ENCODE assay signal across 9 mouse cellular contexts in genomic region chr7:28440739-28441138, GRCm38 (mm10). TPM values are rescaled to one million over a fixed set of nuclear protein-coding genes. Genes with fewer than 3 reads are reported as not detected.
A peak's percentile ranks its signal among the peaks of the same experiment; 100 is the strongest.
DNase-seq lines count a peak whose midpoint lies in the region; ATAC-seq lines count a peak whose summit lies in the region.
"Had no signal": no experiment of that assay in that cellular context is flagged by ENCODE, and none has a peak within 500 bp of the region (broad histone marks: within the 10 kb centered on the region; RNA-seq: fewer than 3 reads in every experiment).

No protein-coding gene starts in this region.

- peaks cover 2% of the 10 kb centered on the region; the same call in 1 of the 2 replicates for H3K27me3 ChIP-seq in heart, embryonic 12.5 days (replicated peaks)
- no peaks in the 10 kb centered on the region for H3K27me3 ChIP-seq in liver, embryonic 15.5 days
- H3K27me3 ChIP-seq in midbrain, embryonic 13.5 days = peaks cover 4% of the 10 kb centered on the region

- no peak for ATAC-seq in heart, embryonic 12.5 days (ENCODE audit: insufficient number of reproducible peaks, low FRiP score)
- no peak for ATAC-seq in liver, embryonic 15.5 days (ENCODE audit: insufficient read depth)
- no peak for ATAC-seq in midbrain, embryonic 13.5 days

- H3K4me1 ChIP-seq in heart, embryonic 12.5 days (replicated peaks) = peaks cover 4% of the 10 kb centered on the region; the same call in 1 of the 2 replicates
- peaks cover 18% of the 10 kb centered on the region for H3K4me1 ChIP-seq in liver, embryonic 15.5 days (replicated peaks)
- H3K4me1 ChIP-seq in midbrain, embryonic 13.5 days (replicated peaks) = peaks cover 8% of the 10 kb centered on the region; the same call in 1 of the 2 replicates

- no peaks in the 10 kb centered on the region for H3K9me3 ChIP-seq in heart, embryonic 12.5 days (replicated peaks)
- H3K9me3 ChIP-seq in liver, embryonic 15.5 days (replicated peaks) = no peaks in the 10 kb centered on the region
- no peaks in the 10 kb centered on the region for H3K9me3 ChIP-seq in midbrain, embryonic 13.5 days
- H3K9me3 ChIP-seq: limb, embryonic 13.5 days had no signal

- H3K36me3 ChIP-seq in heart, embryonic 12.5 days = no peaks in the 10 kb centered on the region
- no peaks in the 10 kb centered on the region for H3K36me3 ChIP-seq in liver, embryonic 15.5 days (replicated peaks)
- no peaks in the 10 kb centered on the region for H3K36me3 ChIP-seq in midbrain, embryonic 13.5 days
- H3K36me3 ChIP-seq: limb, embryonic 13.5 days had no signal

- no peak overlapping the region for H3K4me2 ChIP-seq in heart, embryonic 12.5 days
- H3K4me2 ChIP-seq in liver, embryonic 15.5 days = peak overlapping the region; percentile 25; the same call in 1 of the 2 replicates
- no peak overlapping the region for H3K4me2 ChIP-seq in midbrain, embryonic 13.5 days (replicated peaks)
- H3K4me2 ChIP-seq: limb, embryonic 13.5 days had no signal

- 0 out of 2 replicates have a peak overlapping the region, but pooled peaks have one; percentile 18 for H3K27ac ChIP-seq in heart, embryonic 12.5 days (ENCODE audit: poor library complexity, severe bottlenecking)
- peak overlapping the region; percentile 45 for H3K27ac ChIP-seq in liver, embryonic 15.5 days (replicated peaks)
- no peak overlapping the region for H3K27ac ChIP-seq in midbrain, embryonic 13.5 days
- H3K27ac ChIP-seq: limb, embryonic 13.5 days had no signal

- no peak overlapping the region for H3K9ac ChIP-seq in heart, embryonic 12.5 days
- H3K9ac ChIP-seq in liver, embryonic 15.5 days = no peak overlapping the region
- no peak overlapping the region for H3K9ac ChIP-seq in midbrain, embryonic 13.5 days (replicated peaks)
- H3K9ac ChIP-seq: limb, embryonic 13.5 days had no signal

- peak; percentile 41 for DNase-seq in gastrocnemius, postnatal 25 days
- no peak for DNase-seq in gastrocnemius, adult 8-10 months (ENCODE audit: low spot score in 2 of 2)
- DNase-seq in spleen, postnatal 10 days (ENCODE audit: low spot score in 2 of 2) = peak; percentile 32 to 72
- no peak for DNase-seq in cerebellum, adult 8-10 months
- no peak for DNase-seq in ovary, postnatal 14 days (ENCODE audit: low spot score)

- 38% methylated on average over 2 of the region's 2 CpGs for WGBS in heart, embryonic 12.5 days
- 7% methylated on average over 2 of the region's 2 CpGs for WGBS in liver, embryonic 15.5 days (ENCODE audit: insufficient replicate concordance)
- WGBS in midbrain, embryonic 13.5 days = 46% methylated on average over 2 of the region's 2 CpGs

- H3K4me3 ChIP-seq in heart, embryonic 12.5 days = no peak overlapping the region
- H3K4me3 ChIP-seq in liver, embryonic 15.5 days (replicated peaks) = peak overlapping the region; percentile 39
- no peak overlapping the region for H3K4me3 ChIP-seq in midbrain, embryonic 13.5 days (replicated peaks)
- H3K4me3 ChIP-seq: limb, embryonic 13.5 days had no signal

RNA-seq across cellular contexts. Expression of gene Gmfg, which starts 3.5 kb away (rescaled TPM):
- total RNA-seq in gastrocnemius, postnatal 25 days (2021) = 1 to 10 TPM; 1.6 to 4.2 TPM
- 1 to 10 TPM in 2 of 4 experiments, under 1 TPM in 1, not detected in 1; 0.46 to 1.7 (median 1.3) TPM for total RNA-seq in gastrocnemius, adult 8-10 months (2022)
- 4.9 and 5.4 TPM in 2 replicates for polyA plus RNA-seq in heart, embryonic 12.5 days (2016; fragmentation: Nextera tagmentation; extraction: Ambion mirVana)
- 32.4 and 35.6 TPM in 2 replicates for polyA plus RNA-seq in liver, embryonic 15.5 days (2015; fragmentation: Nextera tagmentation; extraction: Ambion mirVana)
- polyA plus RNA-seq in midbrain, embryonic 13.5 days (2015; fragmentation: Nextera tagmentation; extraction: Ambion mirVana) = 3.0 and 4.7 TPM in 2 replicates

RNA-seq across cellular contexts. Expression of gene Lrfn1, which starts 11.0 kb away (rescaled TPM):
- under 1 TPM; 0.23 to 0.38 TPM for total RNA-seq in gastrocnemius, postnatal 25 days (2021)
- total RNA-seq in gastrocnemius, adult 8-10 months (2022) = under 1 TPM in 2 of 4 experiments, not detected in 2; 0.08 to 0.34 TPM
- polyA plus RNA-seq in heart, embryonic 12.5 days (2016; fragmentation: Nextera tagmentation; extraction: Ambion mirVana) = 1.5 and 2.0 TPM in 2 replicates
- 0.09 and 0.20 TPM in 2 replicates for polyA plus RNA-seq in liver, embryonic 15.5 days (2015; fragmentation: Nextera tagmentation; extraction: Ambion mirVana)
- 9.1 and 11.8 TPM in 2 replicates for polyA plus RNA-seq in midbrain, embryonic 13.5 days (2015; fragmentation: Nextera tagmentation; extraction: Ambion mirVana)

RNA-seq across cellular contexts. Expression of gene Paf1, which starts 48.0 kb away (rescaled TPM):
- total RNA-seq in gastrocnemius, postnatal 25 days (2021) = 10 to 100 TPM; 24.9 to 29.4 TPM
- total RNA-seq in gastrocnemius, adult 8-10 months (2022) = 10 to 100 TPM; 19.8 to 32.6 (median 24.8) TPM
- polyA plus RNA-seq in heart, embryonic 12.5 days (2016; fragmentation: Nextera tagmentation; extraction: Ambion mirVana) = 68.5 and 70.4 TPM in 2 replicates
- 24.6 and 26.2 TPM in 2 replicates for polyA plus RNA-seq in liver, embryonic 15.5 days (2015; fragmentation: Nextera tagmentation; extraction: Ambion mirVana)
- polyA plus RNA-seq in midbrain, embryonic 13.5 days (2015; fragmentation: Nextera tagmentation; extraction: Ambion mirVana) = 97.9 and 99.2 TPM in 2 replicates

RNA-seq across cellular contexts. Expression of gene Med29, which starts 48.2 kb away (rescaled TPM):
- 10 to 100 TPM; 19.6 to 20.2 TPM for total RNA-seq in gastrocnemius, postnatal 25 days (2021)
- total RNA-seq in gastrocnemius, adult 8-10 months (2022) = 10 to 100 TPM; 19.3 to 24.6 (median 20.5) TPM
- 45.4 and 46.5 TPM in 2 replicates for polyA plus RNA-seq in heart, embryonic 12.5 days (2016; fragmentation: Nextera tagmentation; extraction: Ambion mirVana)
- 23.9 and 25.6 TPM in 2 replicates for polyA plus RNA-seq in liver, embryonic 15.5 days (2015; fragmentation: Nextera tagmentation; extraction: Ambion mirVana)
- polyA plus RNA-seq in midbrain, embryonic 13.5 days (2015; fragmentation: Nextera tagmentation; extraction: Ambion mirVana) = 43.4 and 49.5 TPM in 2 replicates

Comparison
In these comparisons a context has a peak if more than half of its experiments do, and no peak if none do; other contexts are left out.
1. DNase-seq: peak in gastrocnemius, postnatal 25 days (single experiment) and spleen, postnatal 10 days (2 of 2); none in gastrocnemius, adult 8-10 months (0 of 2), cerebellum, adult 8-10 months (single experiment) and ovary, postnatal 14 days (single experiment).